Mouse (Mus musculus): ENCODE results near the gene Slc25a13. TPM values are rescaled to one million over a fixed set of nuclear protein-coding genes. Genes with fewer than 3 reads are reported as not detected.
A peak's percentile ranks its signal among the peaks of the same experiment; 100 is the strongest.

The Slc25a13 gene
- polyA plus RNA-seq, 1 experiment: 4.3 TPM

DNA sequence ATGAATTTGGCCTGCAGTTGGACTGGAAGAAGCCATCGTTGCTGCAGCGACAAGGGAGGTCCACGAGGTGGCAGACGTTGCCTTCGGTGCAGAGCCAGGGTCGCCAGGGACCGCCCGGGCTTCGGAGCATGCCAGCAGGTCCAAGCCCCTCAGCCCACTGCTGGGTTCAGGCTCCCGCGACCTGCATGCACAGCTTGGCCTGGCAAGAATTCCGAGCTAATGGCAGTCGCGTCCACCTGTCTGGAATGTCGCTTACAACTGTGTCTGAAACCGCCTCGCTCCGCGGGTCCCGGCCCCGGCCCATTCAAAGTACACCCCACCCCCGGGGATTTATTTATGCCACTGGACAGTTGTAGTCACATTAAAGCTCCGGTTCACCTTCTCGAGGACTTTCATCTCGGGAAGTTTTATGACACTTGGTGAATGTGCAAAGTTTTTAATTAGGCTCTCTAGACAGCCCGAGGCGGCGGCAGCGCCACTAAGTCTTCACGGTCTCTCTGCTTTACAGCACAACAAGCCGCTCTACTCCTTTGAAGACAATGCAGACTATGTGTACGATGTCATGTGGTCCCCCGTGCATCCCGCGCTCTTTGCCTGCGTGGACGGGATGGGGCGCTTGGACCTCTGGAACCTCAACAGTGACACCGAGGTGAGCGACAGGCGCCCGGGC, 211.1 kb downstream of the Slc25a13 start:
- TF ChIP-seq CTCF (IDR thresholded peaks at IDR 0.05; ENCODE audit: borderline replicate concordance, extremely low read depth, insufficient read depth, insufficient read length) (peak; percentile 98), POLR2A (IDR thresholded peaks at IDR 0.05; ENCODE audit: borderline replicate concordance, extremely low read depth, insufficient read depth, insufficient read length, poor library complexity, severe bottlenecking) (no peak)
- peak; percentile 95 for DNase-seq (ENCODE audit: low read depth)

DNA sequence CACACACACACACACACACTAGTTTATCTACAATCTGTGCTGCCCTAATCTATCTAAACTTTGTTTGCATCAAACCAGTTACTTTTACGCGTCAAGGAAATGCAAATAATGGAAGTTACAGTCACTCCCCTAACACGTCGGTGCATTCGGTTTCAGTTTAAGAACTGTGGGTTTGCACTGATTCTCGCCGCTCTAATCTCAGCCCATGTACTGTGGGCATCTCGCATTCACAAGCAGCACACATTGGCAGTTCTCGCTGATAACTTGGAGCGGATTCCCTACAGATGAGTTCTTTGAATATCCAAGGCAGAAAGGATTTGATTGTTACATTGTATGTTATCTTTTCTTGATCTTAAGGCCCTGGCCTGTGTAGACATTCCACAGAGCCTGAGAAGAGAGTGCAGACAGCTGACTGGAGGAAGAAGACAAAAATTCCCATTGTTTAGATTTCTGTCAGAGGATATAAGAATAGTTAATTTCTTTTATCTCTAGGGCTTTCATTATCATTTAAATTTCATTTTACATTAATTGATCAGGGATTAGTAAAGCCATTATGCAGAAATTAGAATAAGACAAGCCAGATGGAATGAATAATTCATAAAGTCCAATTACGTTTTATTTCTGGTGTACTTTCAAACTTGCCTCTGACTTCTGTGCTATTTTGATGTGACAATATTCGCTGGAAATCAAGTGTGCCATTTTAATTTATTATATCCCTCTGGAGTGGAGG, 212.1 kb downstream of the Slc25a13 start:
- peak; percentile 73 for DNase-seq (ENCODE audit: low read depth)

DNA sequence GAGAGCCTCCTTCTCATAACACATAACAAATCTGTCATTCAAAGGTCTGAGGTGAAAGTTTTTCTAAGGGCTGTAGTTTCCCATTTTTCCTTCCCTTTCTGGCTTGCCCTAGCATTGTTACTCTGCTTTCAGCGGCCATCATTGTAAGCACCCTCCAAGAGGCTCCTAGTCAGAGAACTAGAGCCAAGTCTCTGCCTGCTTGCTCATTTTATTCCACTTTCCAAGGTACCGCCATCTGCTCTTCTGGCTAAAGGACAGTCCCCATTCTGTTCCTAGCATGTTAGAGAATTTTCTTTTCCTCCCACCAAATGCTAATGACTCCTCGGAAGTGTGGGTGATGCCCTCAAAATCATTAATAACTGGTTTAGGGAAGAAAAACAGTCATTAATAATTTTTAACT, 214.9 kb downstream of the Slc25a13 start:
- DNase-seq (ENCODE audit: low read depth): peak; percentile 73
- no peak for TF ChIP-seq POLR2A (IDR thresholded peaks at IDR 0.05; ENCODE audit: borderline replicate concordance, extremely low read depth, insufficient read depth, insufficient read length, poor library complexity, severe bottlenecking)
- no peak for TF ChIP-seq CTCF (IDR thresholded peaks at IDR 0.05; ENCODE audit: borderline replicate concordance, extremely low read depth, insufficient read depth, insufficient read length)

More for the DNA sequence above, 212.1 kb downstream of the Slc25a13 start:
- TF ChIP-seq CTCF (IDR thresholded peaks at IDR 0.05; ENCODE audit: borderline replicate concordance, extremely low read depth, insufficient read depth, insufficient read length) (no peak), POLR2A (IDR thresholded peaks at IDR 0.05; ENCODE audit: borderline replicate concordance, extremely low read depth, insufficient read depth, insufficient read length, poor library complexity, severe bottlenecking) (no peak)

DNA sequence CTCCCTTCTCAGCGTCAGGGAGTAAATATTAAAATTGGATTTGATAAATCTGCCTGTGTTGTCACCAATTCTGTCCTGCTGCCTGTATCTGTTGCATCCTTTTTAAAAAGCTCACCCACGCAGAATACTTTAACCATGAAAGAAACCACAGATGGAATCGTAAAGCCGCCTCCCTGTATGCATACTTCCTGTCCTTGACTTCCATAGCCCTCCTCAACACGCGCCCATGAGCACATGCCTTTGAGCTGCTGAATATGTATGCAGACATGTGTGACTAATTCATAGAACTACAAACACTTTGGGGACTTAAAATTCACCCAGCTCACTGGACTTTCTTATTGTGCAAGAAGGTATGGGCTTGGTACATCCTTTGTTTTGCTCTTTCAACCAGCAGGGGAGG, 219.4 kb downstream of the Slc25a13 start:
- TF ChIP-seq CTCF (IDR thresholded peaks at IDR 0.05; ENCODE audit: borderline replicate concordance, extremely low read depth, insufficient read depth, insufficient read length) (no peak), POLR2A (IDR thresholded peaks at IDR 0.05; ENCODE audit: borderline replicate concordance, extremely low read depth, insufficient read depth, insufficient read length, poor library complexity, severe bottlenecking) (no peak)

DNA sequence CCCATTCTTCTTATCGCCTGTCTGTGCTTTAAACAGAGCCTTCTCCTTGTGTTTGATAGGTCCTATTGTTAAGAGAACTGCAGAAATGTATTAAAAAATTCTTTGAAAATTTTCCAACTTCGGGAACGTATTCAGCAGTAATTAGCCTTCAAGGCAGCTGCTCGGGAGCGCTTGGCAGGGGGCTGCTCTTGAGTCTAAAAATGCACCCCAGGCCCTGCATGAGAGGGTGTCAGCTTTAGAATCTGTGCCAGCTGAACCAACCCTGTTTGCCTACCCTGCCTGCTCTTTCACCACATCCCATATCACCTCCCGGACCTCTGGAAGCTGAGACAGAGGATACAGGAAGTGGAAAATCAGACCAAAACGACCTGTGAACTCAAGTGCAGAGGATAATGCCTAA, 223.9 kb downstream of the Slc25a13 start:
- TF ChIP-seq CTCF (IDR thresholded peaks at IDR 0.05; ENCODE audit: borderline replicate concordance, extremely low read depth, insufficient read depth, insufficient read length): no peak
- no peak for TF ChIP-seq POLR2A (IDR thresholded peaks at IDR 0.05; ENCODE audit: borderline replicate concordance, extremely low read depth, insufficient read depth, insufficient read length, poor library complexity, severe bottlenecking)
- DNase-seq (ENCODE audit: low read depth): peak; percentile 86

More for the DNA sequence above, 219.4 kb downstream of the Slc25a13 start:
- DNase-seq (ENCODE audit: low read depth): peak; percentile 44

DNA sequence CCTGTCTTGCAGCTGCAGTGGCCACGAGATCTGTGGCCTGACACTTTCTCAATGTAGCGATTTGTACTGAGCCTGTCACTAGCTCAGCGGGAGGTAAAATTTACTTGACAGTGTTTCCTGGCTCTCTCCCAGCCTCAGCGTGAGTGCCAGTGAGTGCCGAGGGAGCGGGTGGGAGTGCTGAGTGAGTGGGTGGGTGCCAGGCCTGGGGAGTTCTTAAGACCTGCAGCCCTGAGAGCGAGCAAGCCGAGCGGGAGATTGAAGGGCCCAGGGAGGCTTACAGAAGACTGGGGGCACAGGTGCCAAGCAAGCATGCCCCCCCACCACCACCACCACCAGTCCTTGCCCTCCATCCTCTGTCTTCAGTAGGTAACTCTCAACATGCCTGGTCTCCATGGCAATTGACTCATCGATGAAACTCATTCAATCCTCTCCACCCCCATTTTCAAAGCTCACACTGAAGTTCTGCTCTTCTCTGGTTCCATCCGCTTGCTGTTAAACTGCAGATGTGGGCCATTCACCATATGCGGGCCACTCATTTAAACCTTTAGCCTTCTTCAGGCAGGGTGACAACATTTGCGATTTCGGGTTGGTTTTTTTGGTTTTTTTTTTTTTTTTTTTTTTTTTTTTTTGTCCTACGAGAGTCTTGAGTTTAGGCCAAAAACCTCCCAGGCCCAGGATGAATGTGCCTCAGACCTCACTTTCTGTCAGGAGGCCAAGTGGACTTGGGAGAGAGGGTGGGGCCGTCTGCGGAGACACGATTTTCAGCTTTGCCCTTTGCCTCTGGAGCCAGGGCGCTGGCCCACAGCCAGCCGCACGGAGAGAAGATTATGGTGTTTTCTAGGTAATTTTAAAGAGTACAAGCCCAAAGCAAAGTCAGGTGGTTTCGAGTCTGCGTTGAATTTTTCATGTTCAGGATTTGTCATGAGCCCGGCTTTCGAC, 224.9 kb downstream of the Slc25a13 start:
- no peak for TF ChIP-seq CTCF (IDR thresholded peaks at IDR 0.05; ENCODE audit: borderline replicate concordance, extremely low read depth, insufficient read depth, insufficient read length)
- no peak for TF ChIP-seq POLR2A (IDR thresholded peaks at IDR 0.05; ENCODE audit: borderline replicate concordance, extremely low read depth, insufficient read depth, insufficient read length, poor library complexity, severe bottlenecking)
- peak; percentile 91 for DNase-seq (ENCODE audit: low read depth)

DNA sequence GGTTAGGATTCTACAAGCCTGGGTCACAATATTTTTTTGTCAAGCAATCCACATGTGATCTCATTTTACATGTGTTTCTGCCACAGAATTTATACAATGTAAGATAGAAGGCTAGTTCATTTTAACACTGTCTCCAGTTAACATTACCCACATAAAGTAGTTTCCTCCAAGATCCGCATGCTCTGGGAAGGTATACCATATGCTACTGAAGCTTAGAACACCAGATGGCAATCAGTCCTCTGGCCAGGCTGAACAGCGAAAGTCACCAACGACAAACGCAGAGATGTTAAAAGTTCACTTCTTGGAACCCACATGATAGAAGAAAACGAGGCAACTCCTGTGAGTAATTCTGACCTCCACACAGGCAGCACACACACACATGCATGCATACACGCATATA, 225.7 kb downstream of the Slc25a13 start:
- TF ChIP-seq CTCF (IDR thresholded peaks at IDR 0.05; ENCODE audit: borderline replicate concordance, extremely low read depth, insufficient read depth, insufficient read length) (no peak), POLR2A (IDR thresholded peaks at IDR 0.05; ENCODE audit: borderline replicate concordance, extremely low read depth, insufficient read depth, insufficient read length, poor library complexity, severe bottlenecking) (no peak)
- DNase-seq (ENCODE audit: low read depth): peak; percentile 49

Measured in brain, embryonic 14.5 days (tissue).